Mouse (Mus musculus): ENCODE results near the gene Adamts10. TPM values are rescaled to one million over a fixed set of nuclear protein-coding genes. Genes with fewer than 3 reads are reported as not detected.

The Adamts10 gene
- total and polyA plus RNA-seq, 2 experiments from 2014 or later = 13.6 to 34.7 TPM

DNA sequence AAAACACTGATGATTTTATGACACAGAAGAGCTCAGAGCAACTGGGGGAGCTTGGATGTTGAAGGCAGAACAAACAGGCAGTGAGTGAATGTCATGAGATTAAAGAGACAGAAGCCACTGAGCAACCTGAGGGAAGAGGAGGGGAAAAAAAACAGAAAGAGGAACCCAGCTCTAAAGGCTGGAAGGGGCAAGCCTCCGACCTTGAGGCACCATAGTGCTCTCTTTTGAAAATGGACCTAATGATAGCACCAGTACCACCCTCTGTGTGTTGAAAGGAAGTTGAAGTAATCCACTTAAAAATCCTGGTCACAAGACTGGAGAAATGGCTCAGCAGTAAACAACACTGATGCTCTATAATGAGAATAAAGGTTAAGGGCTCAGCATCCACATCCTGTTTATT lies 40.6 kb downstream of the Adamts10 start:
- H3K36me3 ChIP-seq (replicated peaks; ENCODE audit: control insufficient read depth, insufficient read depth, low read length) = no peaks in the 10 kb centered on the region
- H3K9ac ChIP-seq (replicated peaks; ENCODE audit: low read depth, low read length) = no peak overlapping the region
- TF ChIP-seq CTCF (IDR thresholded peaks at IDR 0.05; ENCODE audit: low read depth) (no peak), EP300 (IDR thresholded peaks at IDR 0.05; ENCODE audit: low read depth) (no peak)
- no peaks in the 10 kb centered on the region for H3K4me1 ChIP-seq (ENCODE audit: control insufficient read depth, insufficient read depth)
- no peaks in the 10 kb centered on the region for H3K9me3 ChIP-seq (replicated peaks; ENCODE audit: control insufficient read depth, low read length)
- ATAC-seq (ENCODE audit: insufficient read depth, low read depth) (no peak), DNase-seq (ENCODE audit: low spot score) (no peak)
- no peak overlapping the region for H3K4me2 ChIP-seq (ENCODE audit: low read depth, low read length)
- no peaks in the 10 kb centered on the region for H3K27me3 ChIP-seq (ENCODE audit: control insufficient read depth, insufficient read depth, low read length)
- WGBS = 53% methylated on average over 1 of the region's 1 CpGs
- H3K4me3 ChIP-seq (ENCODE audit: low read depth, low read length) = no peak overlapping the region
- H3K27ac ChIP-seq (ENCODE audit: low read depth) = no peak overlapping the region

DNA sequence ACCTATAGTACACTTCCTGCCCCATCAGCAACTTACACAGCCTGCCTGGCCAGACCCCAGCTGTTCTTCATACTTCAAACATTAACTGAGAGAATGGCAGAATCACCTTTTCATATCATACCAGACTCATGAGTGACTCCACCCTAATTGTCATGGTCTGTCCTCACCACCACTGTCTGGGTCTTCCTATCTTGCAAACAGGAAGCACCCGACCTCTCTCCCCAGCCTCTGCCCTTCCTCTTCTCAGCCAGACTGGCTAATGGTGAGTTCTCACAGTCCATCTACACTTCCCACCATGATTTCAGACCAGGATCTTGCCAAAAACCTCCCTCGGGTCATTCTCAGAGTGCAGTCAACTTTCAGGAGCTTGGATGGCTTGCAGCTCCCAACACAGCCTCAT lies 42.2 kb downstream of the Adamts10 start:
- no peaks in the 10 kb centered on the region for H3K27me3 ChIP-seq (ENCODE audit: control insufficient read depth, insufficient read depth, low read length)
- H3K27ac ChIP-seq (ENCODE audit: low read depth) = no peak overlapping the region
- H3K4me2 ChIP-seq (ENCODE audit: low read depth, low read length) = no peak overlapping the region
- no peaks in the 10 kb centered on the region for H3K36me3 ChIP-seq (replicated peaks; ENCODE audit: control insufficient read depth, insufficient read depth, low read length)
- H3K9ac ChIP-seq (replicated peaks; ENCODE audit: low read depth, low read length) = no peak overlapping the region
- 43% methylated on average over 2 of the region's 2 CpGs for WGBS
- H3K4me3 ChIP-seq (ENCODE audit: low read depth, low read length) = no peak overlapping the region
- H3K4me1 ChIP-seq (ENCODE audit: control insufficient read depth, insufficient read depth) = no peaks in the 10 kb centered on the region
- no peaks in the 10 kb centered on the region for H3K9me3 ChIP-seq (replicated peaks; ENCODE audit: control insufficient read depth, low read length)
- DNase-seq (ENCODE audit: low spot score) (no peak), ATAC-seq (ENCODE audit: insufficient read depth, low read depth) (no peak)
- TF ChIP-seq EP300 (IDR thresholded peaks at IDR 0.05; ENCODE audit: low read depth) (no peak), CTCF (IDR thresholded peaks at IDR 0.05; ENCODE audit: low read depth) (no peak)

GRCm38 (mm10) chr17:33584061-33584460 lies 60.1 kb downstream of the Adamts10 start:
- Histone ChIP-seq H3K4me3 (ENCODE audit: low read depth, low read length) (no peak overlapping the region), H3K36me3 (replicated peaks; ENCODE audit: control insufficient read depth, insufficient read depth, low read length) (no peaks in the 10 kb centered on the region), H3K9ac (replicated peaks; ENCODE audit: low read depth, low read length) (no peak overlapping the region), H3K27ac (ENCODE audit: low read depth) (no peak overlapping the region), H3K4me1 (ENCODE audit: control insufficient read depth, insufficient read depth) (no peaks in the 10 kb centered on the region), H3K4me2 (ENCODE audit: low read depth, low read length) (no peak overlapping the region), H3K9me3 (replicated peaks; ENCODE audit: control insufficient read depth, low read length) (no peaks in the 10 kb centered on the region), H3K27me3 (ENCODE audit: control insufficient read depth, insufficient read depth, low read length) (no peaks in the 10 kb centered on the region)
- ATAC-seq (ENCODE audit: insufficient read depth, low read depth) (no peak), DNase-seq (ENCODE audit: low spot score) (no peak)
- TF ChIP-seq CTCF (IDR thresholded peaks at IDR 0.05; ENCODE audit: low read depth) (no peak), EP300 (IDR thresholded peaks at IDR 0.05; ENCODE audit: low read depth) (no peak)
- 75% methylated on average over 4 of the region's 4 CpGs for WGBS

DNA sequence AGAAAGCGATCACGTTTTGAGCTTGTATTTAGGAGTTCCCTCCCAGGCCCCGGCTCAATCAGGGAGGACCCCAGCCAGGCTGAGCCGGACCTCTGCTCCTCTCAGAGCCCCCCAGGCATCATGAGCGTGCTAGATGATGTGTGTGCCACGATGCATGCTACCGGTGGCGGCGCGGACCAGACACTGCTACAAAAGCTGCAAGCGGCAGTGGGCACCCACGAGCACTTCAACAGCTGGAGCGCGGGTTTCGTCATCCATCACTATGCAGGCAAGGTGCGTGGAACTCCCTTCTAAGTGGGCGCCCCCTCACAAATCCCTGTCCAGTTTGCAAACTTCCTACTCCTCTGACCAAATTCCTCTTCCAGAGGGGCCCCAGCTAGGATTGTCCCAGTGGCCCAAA lies 62.0 kb downstream of the Adamts10 start:
- Histone ChIP-seq H3K4me1 (ENCODE audit: control insufficient read depth, insufficient read depth) (no peaks in the 10 kb centered on the region), H3K27ac (ENCODE audit: low read depth) (no peak overlapping the region), H3K36me3 (replicated peaks; ENCODE audit: control insufficient read depth, insufficient read depth, low read length) (no peaks in the 10 kb centered on the region), H3K27me3 (ENCODE audit: control insufficient read depth, insufficient read depth, low read length) (no peaks in the 10 kb centered on the region), H3K4me3 (ENCODE audit: low read depth, low read length) (no peak overlapping the region), H3K9ac (replicated peaks; ENCODE audit: low read depth, low read length) (no peak overlapping the region), H3K9me3 (replicated peaks; ENCODE audit: control insufficient read depth, low read length) (no peaks in the 10 kb centered on the region), H3K4me2 (ENCODE audit: low read depth, low read length) (no peak overlapping the region)
- DNase-seq (ENCODE audit: low spot score) (no peak), ATAC-seq (ENCODE audit: insufficient read depth, low read depth) (no peak)
- TF ChIP-seq EP300 (IDR thresholded peaks at IDR 0.05; ENCODE audit: low read depth) (no peak), CTCF (IDR thresholded peaks at IDR 0.05; ENCODE audit: low read depth) (no peak)
- 55% methylated on average over 17 of the region's 17 CpGs for WGBS

- TF ChIP-seq CTCF (IDR thresholded peaks at IDR 0.05; ENCODE audit: low read depth) = no peak
- TF ChIP-seq EP300 (IDR thresholded peaks at IDR 0.05; ENCODE audit: low read depth) = no peak
- no peak overlapping the region for H3K9ac ChIP-seq (replicated peaks; ENCODE audit: low read depth, low read length)
- DNase-seq (ENCODE audit: low spot score) (no peak), ATAC-seq (ENCODE audit: insufficient read depth, low read depth) (no peak)
- no peaks in the 10 kb centered on the region for H3K27me3 ChIP-seq (ENCODE audit: control insufficient read depth, insufficient read depth, low read length)
- no peak overlapping the region for H3K4me3 ChIP-seq (ENCODE audit: low read depth, low read length)
- H3K4me1 ChIP-seq (ENCODE audit: control insufficient read depth, insufficient read depth) = no peaks in the 10 kb centered on the region
- no peaks in the 10 kb centered on the region for H3K36me3 ChIP-seq (replicated peaks; ENCODE audit: control insufficient read depth, insufficient read depth, low read length)
- H3K9me3 ChIP-seq (replicated peaks; ENCODE audit: control insufficient read depth, low read length) = no peaks in the 10 kb centered on the region; the same call in 1 of the 2 replicates
- H3K4me2 ChIP-seq (ENCODE audit: low read depth, low read length) = no peak overlapping the region
- H3K27ac ChIP-seq (ENCODE audit: low read depth) = no peak overlapping the region
These were observed 73.3 kb downstream of the Adamts10 start for GRCm38 (mm10) chr17:33597271-33597670.

DNA sequence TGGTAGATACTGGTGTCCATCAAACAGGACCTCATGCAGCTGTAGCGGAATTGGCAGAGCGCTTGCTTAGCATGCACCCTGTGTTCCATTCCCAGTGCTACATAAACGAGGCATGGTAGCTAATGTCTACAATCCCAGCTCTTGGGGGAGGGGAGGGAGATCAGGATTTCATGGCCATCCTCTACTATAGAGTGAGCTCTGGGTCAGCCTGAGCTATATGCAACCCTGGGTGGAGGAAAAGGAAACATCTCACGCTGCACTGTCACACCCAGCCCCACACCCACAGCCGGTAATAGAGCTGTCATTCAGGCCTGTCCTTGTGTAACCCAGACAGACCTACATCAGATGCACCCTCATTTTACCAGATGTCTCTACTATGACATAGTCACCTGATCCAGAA lies 74.5 kb downstream of the Adamts10 start:
- no peak overlapping the region for H3K4me3 ChIP-seq (ENCODE audit: low read depth, low read length)
- ATAC-seq (ENCODE audit: insufficient read depth, low read depth) (no peak), DNase-seq (ENCODE audit: low spot score) (no peak)
- H3K27ac ChIP-seq (ENCODE audit: low read depth) = no peak overlapping the region
- H3K36me3 ChIP-seq (replicated peaks; ENCODE audit: control insufficient read depth, insufficient read depth, low read length) = no peaks in the 10 kb centered on the region
- no peak overlapping the region for H3K9ac ChIP-seq (replicated peaks; ENCODE audit: low read depth, low read length)
- H3K4me2 ChIP-seq (ENCODE audit: low read depth, low read length) = no peak overlapping the region
- H3K9me3 ChIP-seq (replicated peaks; ENCODE audit: control insufficient read depth, low read length) = no peaks in the 10 kb centered on the region; the same call in 1 of the 2 replicates
- H3K27me3 ChIP-seq (ENCODE audit: control insufficient read depth, insufficient read depth, low read length) = no peaks in the 10 kb centered on the region
- TF ChIP-seq EP300 (IDR thresholded peaks at IDR 0.05; ENCODE audit: low read depth) (no peak), CTCF (IDR thresholded peaks at IDR 0.05; ENCODE audit: low read depth) (no peak)
- WGBS = 78% methylated on average over 5 of the region's 5 CpGs
- no peaks in the 10 kb centered on the region for H3K4me1 ChIP-seq (ENCODE audit: control insufficient read depth, insufficient read depth)
